Mouse (Mus musculus) B cell, adult 2 months (primary cell): ENCODE measurements around the gene Zmynd8.

Experiments
- DNase-seq, 2 experiments: peaks; one replicate each; pipeline ENCODE4 v3.0.0; 2022

The Zmynd8 gene

DNA sequence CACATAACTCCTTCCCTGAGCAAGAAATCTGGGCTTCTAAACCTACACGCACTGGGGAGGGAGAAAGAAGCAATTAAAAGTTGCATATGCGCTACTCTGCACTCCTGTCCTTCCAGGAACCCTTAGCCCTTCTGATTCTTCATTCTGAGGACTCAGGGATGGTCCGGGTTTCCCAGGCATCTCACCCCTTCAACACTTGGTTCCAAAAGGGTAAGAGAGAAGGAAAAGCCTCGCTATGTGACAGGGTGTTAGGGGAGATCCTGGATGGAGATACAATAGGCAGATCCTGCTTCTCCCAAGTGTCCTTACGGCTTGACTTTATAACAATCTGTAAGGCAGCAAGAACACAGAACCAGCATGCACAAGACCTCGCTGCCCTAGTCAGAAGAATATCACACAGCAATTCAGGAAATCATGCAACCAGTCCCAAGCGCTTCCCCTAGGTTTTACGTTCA, 19.9 kb downstream of the Zmynd8 start:
- no peak for DNase-seq

- no peak for DNase-seq
Observed at GRCm38 (mm10) chr2:165878021-165878585, 20.7 kb downstream of the Zmynd8 start.

- no peak for DNase-seq
Observed at GRCm38 (mm10) chr2:165877180-165877579, 21.6 kb downstream of the Zmynd8 start.

DNA sequence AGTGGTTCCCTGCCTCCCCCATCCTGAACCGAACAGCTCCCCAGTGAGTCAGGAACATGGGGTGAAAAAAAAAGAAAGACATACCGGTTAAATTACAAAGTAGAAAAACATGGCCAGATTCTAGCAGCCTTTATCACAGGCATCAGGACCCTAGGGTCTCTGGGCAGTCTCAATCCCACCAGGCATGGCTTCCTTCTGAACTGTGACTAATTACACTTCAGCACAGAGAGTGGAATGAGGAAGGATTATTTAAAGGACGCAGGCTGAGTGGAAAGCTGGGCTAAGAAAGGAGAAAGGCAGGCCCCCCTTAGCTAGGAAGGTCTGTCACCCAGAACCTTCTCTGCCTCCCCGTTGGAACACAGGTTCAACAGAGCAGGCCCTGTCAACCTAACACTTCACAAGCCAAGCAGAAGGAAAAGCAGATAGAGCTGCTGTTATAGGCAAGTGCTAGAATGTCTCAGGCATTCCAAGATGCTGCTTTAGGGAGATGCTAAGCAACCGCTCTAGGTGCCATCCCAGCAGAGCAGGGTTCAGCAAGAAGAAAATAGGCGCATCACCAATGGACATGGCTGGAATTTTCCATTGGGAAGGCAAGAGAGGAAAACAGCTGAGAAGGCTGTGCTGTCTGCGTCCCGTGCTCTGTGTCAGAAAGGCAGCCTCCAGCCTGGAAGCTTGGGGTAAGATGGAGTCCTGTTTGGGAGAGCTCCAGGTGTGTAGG, 22.5 kb downstream of the Zmynd8 start:
- DNase-seq = no peak

GRCm38 (mm10) chr2:165875406-165875955, 23.3 kb downstream of the Zmynd8 start:
- no peak for DNase-seq

GRCm38 (mm10) chr2:165874461-165875339, 24.1 kb downstream of the Zmynd8 start:
- no peak for DNase-seq

GRCm38 (mm10) chr2:165873777-165874176, 25.0 kb downstream of the Zmynd8 start:
- DNase-seq = no peak

DNA sequence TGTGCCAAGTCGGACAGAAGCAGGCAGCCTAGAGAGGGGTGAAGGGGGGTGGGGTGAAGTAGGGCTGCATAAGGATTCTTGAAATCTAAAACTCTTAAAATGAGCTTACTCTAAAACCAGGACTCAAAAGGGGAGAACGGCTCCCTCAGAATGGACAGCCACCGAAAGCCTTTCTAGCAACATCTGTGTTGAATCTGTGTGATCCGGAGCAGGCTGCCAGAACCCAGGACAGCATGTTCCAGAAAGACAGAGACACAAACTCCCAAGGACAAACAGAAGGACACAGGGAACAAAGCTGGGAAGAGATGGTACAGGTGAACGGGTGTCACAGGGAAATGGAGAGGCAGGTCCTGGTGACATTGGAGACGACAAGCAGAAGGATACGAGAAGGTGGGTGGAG, 25.6 kb downstream of the Zmynd8 start:
- DNase-seq = no peak

DNA sequence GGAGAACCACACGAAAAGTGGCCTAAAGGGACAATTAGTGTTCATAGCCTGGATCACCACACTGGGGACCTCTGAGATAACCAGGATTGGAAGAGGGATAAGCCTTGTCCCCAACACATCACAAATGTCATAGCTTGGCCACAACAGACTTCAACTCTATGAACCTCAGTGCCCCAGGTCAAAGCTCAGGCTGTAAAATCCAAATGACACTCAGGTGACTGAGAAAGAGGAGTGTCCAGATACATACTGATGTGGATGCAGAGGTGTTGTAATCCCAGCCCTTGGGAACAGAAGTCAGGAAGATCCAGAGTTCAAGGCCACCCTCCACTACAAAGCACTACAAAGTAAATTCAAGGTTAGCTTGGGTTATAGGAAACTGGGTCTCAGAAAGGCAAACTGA, 29.6 kb downstream of the Zmynd8 start:
- DNase-seq = no peak

DNA sequence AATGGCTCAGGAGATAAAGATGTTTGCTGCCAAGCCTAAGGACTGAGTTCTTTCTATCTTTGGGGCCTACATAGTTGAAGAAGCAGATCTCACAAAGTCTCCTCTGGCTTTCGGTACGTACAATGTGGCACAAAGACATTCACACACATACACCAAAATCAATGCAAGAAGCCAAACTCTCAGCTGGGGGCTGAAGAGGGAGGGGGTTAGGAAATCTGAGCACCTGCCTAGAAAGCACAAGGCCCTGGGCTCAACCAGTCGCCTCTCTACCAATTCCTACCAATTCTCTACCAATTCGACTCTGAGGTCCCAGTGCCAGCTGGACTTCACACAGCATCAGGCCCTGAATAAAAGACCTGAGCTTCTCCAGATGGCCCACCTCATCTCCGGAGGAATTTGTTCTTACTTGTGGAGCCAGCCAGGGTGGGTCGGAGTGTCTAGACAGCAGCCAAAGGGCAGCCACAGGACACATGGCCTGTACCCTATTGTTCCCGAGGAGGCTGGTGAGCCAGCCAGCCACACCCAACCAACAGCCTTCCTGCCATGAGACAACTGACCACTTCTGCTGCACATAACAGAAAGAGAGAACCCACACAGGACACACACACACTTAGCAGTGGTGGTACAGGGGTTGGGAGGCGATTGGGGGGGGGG, 30.2 kb downstream of the Zmynd8 start:
- no peak for DNase-seq

- DNase-seq = no peak
Observed at GRCm38 (mm10) chr2:165867549-165867948, 31.3 kb downstream of the Zmynd8 start.

DNA sequence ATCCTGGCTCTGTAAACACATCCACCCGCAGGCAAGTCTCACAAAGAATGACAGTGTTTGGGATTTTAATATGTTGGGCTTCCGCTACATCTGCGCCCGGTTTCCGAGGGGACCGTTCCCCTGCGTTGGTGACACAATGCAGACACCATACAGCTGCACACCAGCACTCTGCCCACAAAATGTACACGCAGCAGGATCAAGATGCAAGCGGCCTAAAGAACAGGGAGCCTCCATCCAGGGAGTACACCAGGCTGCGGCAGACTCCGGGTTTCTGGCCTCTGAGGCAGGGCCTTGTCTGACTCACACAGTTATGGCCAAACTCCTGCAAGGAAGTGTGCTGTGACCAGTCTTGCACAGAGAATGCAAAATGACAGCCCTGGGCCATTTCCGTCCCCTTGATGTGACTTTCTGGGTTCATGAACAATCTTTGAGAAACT, 31.8 kb downstream of the Zmynd8 start:
- no peak for DNase-seq

DNA sequence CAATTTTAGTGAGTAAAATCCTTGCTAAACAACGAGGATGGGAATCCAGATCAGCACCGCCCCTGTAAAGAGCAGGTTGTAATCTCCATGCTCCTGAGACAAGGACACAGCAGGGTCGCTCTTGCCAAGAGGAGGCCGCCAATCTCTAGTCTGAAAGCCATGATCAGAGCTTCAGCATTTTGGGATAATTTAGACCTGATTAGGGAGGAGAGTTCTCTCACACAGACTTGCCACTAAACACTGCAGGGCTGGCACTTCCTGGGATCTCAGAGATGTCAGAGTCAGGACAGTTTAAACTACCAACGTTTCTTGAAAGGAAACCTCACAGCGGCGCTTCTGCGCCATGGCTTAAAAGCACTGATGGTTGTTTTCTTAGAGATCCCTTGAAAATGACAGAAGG, 32.4 kb downstream of the Zmynd8 start:
- DNase-seq = no peak

DNA sequence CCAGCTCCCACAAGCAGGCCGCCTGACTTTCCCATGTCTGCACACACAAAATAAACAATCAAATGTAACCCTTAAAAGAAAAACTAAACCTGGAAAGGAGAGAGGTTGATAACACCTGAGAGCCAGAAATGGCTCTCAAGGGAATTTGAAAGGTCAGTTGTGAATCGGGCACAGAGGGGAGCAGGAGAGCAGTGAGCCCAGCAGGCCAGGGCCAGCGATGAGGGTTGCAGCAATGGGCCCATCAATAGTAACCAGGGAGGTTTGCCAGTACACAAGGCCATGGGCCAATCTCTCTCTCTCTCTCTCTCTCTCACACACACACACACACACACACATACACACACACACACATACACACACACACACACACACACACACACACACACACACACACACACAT, 34.0 kb downstream of the Zmynd8 start:
- no peak for DNase-seq

DNA sequence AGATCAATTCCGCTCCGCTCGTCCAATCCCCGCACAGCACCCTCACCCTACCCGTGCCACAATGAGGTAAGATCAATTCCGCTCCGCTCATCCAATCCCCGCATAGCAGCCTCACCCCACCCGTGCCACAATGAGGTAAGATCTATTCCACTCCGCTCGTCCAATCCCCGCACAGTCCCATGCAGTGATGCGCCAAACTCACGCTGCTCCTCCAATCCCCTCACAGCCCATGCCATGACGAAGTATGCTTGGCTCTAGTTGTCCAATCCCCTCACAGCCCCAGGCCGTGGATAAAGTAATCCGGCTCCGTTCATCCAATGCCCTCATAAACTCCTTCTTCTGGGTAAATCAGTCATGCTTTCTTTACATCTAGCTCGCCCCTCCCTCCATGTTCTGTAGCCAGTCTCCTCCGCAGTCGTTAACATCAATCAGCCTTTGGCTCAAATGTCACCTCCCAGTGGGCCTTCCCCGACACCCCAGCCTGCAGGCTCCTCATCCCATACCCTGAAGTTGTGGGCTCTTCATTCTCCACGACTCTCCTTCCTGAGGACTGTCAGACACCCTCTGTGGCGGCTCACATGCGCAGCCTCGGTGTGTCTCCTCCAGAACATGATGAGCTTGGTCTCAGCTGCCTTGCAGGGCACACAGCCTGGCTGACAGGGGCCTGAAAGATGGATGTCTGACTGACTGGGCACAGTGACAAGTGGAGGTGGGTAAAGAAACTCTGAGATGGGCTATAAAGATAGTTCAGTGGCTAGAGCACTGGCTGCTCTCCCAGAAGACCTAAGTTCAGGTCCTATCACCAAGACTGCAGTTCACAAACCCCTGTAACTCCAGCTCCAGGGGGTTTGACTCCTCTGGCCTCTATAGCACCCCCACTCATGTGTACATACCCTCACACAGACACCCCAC, 36.9 kb downstream of the Zmynd8 start:
- no peak for DNase-seq

GRCm38 (mm10) chr2:165860962-165861682, 37.7 kb downstream of the Zmynd8 start:
- DNase-seq = no peak

GRCm38 (mm10) chr2:165860447-165860846, 38.4 kb downstream of the Zmynd8 start:
- DNase-seq = no peak

- no peak for DNase-seq
Observed at GRCm38 (mm10) chr2:165858453-165859384, 40.1 kb downstream of the Zmynd8 start.

DNA sequence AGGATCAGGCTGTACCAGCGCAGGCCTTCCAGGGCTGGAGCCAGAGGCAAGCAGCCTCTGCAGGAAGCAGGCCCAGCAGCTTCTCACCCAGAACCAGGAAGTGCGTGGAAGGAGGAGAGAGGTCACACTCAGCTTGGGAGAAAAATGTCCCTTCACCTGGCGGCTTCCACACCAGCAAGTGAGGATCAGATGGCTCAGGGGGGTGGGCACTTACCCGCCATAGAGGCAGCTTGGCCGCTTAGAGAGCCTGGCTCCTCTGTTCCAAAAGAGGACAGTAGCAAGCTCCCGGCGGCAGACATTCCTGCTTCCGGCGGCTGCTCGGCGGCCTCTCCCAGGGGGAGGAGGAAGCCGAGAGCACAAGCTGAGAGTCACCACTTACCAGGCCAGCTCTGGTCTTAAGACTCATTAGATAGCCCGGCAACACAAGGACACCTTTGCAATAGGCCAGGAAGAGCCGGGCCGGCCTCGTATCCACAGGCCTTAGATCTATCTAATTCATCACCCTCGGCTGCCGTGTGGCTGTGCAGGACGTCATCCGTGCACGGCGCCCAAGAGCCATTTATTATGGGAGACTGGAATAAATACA, 40.9 kb downstream of the Zmynd8 start:
- DNase-seq = no peak
